Mouse (Mus musculus): ENCODE measurements around the gene Rbms1.

GRCm38 (mm10) chr2:60927906-60928775 is 34.9 kb downstream of the Rbms1 start:
- TF ChIP-seq GATA1 (IDR thresholded peaks at IDR 0.05; ENCODE audit: low read length), result no peak
- TF ChIP-seq TAL1 (IDR thresholded peaks at IDR 0.05; ENCODE audit: low read length), result no peak

Data from erythroblast, embryonic 14.5 days (primary cell).